Mouse (Mus musculus) myocyte (in vitro differentiated cells): ENCODE data around the gene Trim7. TPM values are rescaled to one million over a fixed set of nuclear protein-coding genes. Genes with fewer than 3 reads are reported as not detected.

Experiments
- H3K27me3 ChIP-seq: one replicate; pipeline ENCODE4 v1.6.1; 2011; ENCODE audit not compliant: control insufficient read depth, insufficient read depth, insufficient read length
- H3K36me3 ChIP-seq: one replicate; pipeline ENCODE4 v1.6.1; 2011; ENCODE audit not compliant: control insufficient read depth, insufficient read depth
- H3K4me2 ChIP-seq: one replicate; pipeline ENCODE4 v1.6.1; 2011; ENCODE audit warnings: low read depth, control low read depth
- H3K4me3 ChIP-seq: one replicate; pipeline ENCODE4 v1.5.1; 2011; ENCODE audit warnings: mild to moderate bottlenecking, control low read depth, moderate library complexity
- H3K79me2 ChIP-seq: one replicate; pipeline ENCODE4 v1.6.1; 2011; ENCODE audit not compliant: control insufficient read depth, insufficient read depth
- H3ac ChIP-seq: one replicate; pipeline ENCODE4 v1.6.1; 2011; ENCODE audit not compliant: control insufficient read depth, insufficient read length
- CEBPB ChIP-seq: IDR thresholded peaks from 2 replicates; pipeline ENCODE4 v1.6.1; 2011; ENCODE audit warnings: mild to moderate bottlenecking, moderate library complexity; ENCODE audit not compliant: poor library complexity, insufficient read depth, severe bottlenecking
- E2F4 ChIP-seq: IDR thresholded peaks from one replicate; pipeline ENCODE4 v1.6.1; 2011; ENCODE audit warnings: mild to moderate bottlenecking, control low read depth, moderate library complexity; ENCODE audit not compliant: insufficient read depth
- MAX ChIP-seq: IDR thresholded peaks from one replicate; pipeline ENCODE4 v1.6.1; 2011; ENCODE audit warnings: low read depth, mild to moderate bottlenecking, control low read depth
- MYOD1 ChIP-seq, 3 experiments: IDR thresholded peaks; one replicate each; pipeline ENCODE4 v1.6.1; 2011; ENCODE audit warnings: control low read depth in 2 of 3, low read depth in 2 of 3, mild to moderate bottlenecking in 2 of 3, moderate library complexity in 1 of 3; ENCODE audit not compliant: insufficient read length in 2 of 3, control insufficient read depth in 1 of 3
- MYOG ChIP-seq, 3 experiments: IDR thresholded peaks; one replicate each; pipeline ENCODE4 v1.6.1; 2011; ENCODE audit warnings: control low read depth in 2 of 3, low read depth in 2 of 3, mild to moderate bottlenecking in 2 of 3; ENCODE audit not compliant: insufficient read length in 2 of 3, control insufficient read depth in 1 of 3, insufficient read depth in 1 of 3
- POLR2A ChIP-seq: IDR thresholded peaks from one replicate; pipeline ENCODE4 v1.6.1; 2011; ENCODE audit warnings: low read depth, mild to moderate bottlenecking, control low read depth, moderate library complexity; ENCODE audit not compliant: insufficient read length
- POLR2AphosphoS2 ChIP-seq: IDR thresholded peaks from one replicate; pipeline ENCODE4 v1.6.1; 2011; ENCODE audit warnings: low read depth, control low read depth; ENCODE audit not compliant: insufficient read length
- REST ChIP-seq: IDR thresholded peaks from one replicate; pipeline ENCODE4 v1.6.1; 2011; ENCODE audit warnings: mild to moderate bottlenecking, control low read depth, moderate library complexity; ENCODE audit not compliant: insufficient read depth, insufficient read length
- SRF ChIP-seq: IDR thresholded peaks from one replicate; pipeline ENCODE4 v1.6.1; 2011; ENCODE audit warnings: low read depth; ENCODE audit not compliant: control insufficient read depth, insufficient read length
- TCF12 ChIP-seq: IDR thresholded peaks from one replicate; pipeline ENCODE4 v1.6.1; 2011; ENCODE audit warnings: mild to moderate bottlenecking, control low read depth; ENCODE audit not compliant: poor library complexity, insufficient read depth, severe bottlenecking
- TCF3 ChIP-seq: IDR thresholded peaks from one replicate; pipeline ENCODE4 v1.6.1; 2011; ENCODE audit warnings: low read depth, control low read depth; ENCODE audit not compliant: insufficient read length
- USF1 ChIP-seq: IDR thresholded peaks from one replicate; pipeline ENCODE4 v1.6.1; 2011; ENCODE audit warnings: low read depth, mild to moderate bottlenecking, control low read depth, moderate library complexity
- polyA plus RNA-seq: library from polyadenylated mRNA; unstranded; fragments of >200 nt; fragmentation: generic; extraction: Trizol; gene quantifications from one replicate; pipeline ENCODE4 v1.2.1, GENCODE M21; 2012; ENCODE audit warnings: missing spikeins

Gene Trim7
- polyA plus RNA-seq, 1 experiment = 5.4 TPM

DNA sequence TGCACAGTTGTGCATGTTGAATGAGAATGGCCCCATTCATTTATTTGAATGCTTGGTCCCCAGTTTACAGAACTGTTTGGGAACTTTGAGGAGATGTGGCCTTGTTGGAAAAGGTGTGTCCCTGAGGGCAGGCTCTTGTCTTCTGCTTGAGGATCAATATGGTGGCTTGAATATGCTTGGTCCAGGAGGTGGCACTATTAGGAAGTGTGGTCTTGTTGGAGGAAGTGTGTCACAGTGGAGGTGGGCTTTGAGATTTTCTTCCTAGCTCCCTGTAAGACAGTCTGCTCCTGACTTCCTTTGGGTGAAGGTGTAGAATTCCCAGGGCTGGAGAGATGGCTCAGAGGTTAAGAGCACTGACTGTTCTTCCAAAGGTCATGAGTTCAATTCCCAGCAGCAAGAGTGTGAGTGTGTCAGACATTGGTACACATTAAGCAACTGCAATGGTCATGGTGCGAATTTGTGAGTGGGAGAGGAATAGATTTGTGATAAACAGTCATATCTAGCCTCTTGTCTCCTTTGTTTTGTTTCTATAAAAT lies 36.9 kb downstream of the Trim7 start:
- Histone ChIP-seq H3K27me3 (no peaks in the 10 kb centered on the region), H3K79me2 (no peaks in the 10 kb centered on the region), H3K36me3 (peaks cover 14% of the 10 kb centered on the region), H3K4me2 (no peak overlapping the region), H3ac (no peak overlapping the region), H3K4me3 (no peak overlapping the region)
- TF ChIP-seq POLR2A = no peak
- TF ChIP-seq E2F4 = no peak
- TF ChIP-seq CEBPB = no peak
- no peak for TF ChIP-seq USF1
- no peak for TF ChIP-seq TCF3
- no peak for TF ChIP-seq SRF

DNA sequence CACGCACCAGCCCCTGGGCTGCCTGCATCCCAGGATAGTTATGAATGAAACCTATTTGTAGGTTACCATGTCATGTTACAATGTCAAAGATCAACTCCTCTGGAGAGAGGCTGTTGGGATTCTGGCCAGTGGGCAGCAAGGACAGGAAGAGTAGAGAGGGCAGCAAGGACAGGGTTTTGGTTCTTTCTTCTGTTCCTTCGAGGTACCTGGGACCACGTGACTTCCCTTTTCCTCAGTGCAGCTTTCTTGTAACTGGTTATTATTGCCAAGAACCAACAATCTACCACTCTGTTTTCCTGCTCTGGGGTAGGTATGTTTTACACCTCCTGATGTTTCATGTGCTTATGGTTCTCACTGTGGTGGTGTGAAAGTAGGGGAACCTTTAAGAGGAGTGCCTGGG lies 37.9 kb downstream of the Trim7 start:
- no peak overlapping the region for H3K4me3 ChIP-seq
- TF ChIP-seq TCF3 = no peak
- no peak for TF ChIP-seq USF1
- TF ChIP-seq SRF = no peak
- H3K4me2 ChIP-seq = no peak overlapping the region
- H3K79me2 ChIP-seq = peaks cover 5% of the 10 kb centered on the region
- H3ac ChIP-seq = no peak overlapping the region
- peaks cover 14% of the 10 kb centered on the region for H3K36me3 ChIP-seq
- H3K27me3 ChIP-seq = no peaks in the 10 kb centered on the region

DNA sequence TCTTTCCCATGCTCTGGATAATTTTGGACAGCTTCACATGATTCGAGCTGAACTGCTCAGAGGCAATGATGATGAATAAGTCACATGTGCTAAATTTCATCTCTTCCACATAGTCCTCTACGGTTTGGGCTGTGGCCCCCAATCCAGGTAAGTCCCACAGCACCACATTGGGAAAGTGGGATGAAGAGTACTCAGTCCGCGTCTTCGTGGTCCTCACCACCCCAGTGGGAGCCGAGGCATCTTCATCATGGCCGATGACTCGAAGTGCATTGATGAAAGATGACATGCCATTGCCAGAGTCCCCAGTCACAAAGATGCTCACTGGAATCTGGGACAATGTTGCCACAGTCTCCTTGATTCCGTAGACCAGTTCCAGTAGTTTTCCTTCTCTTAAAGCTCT lies 40.5 kb downstream of the Trim7 start:
- Histone ChIP-seq H3ac (no peak overlapping the region), H3K4me2 (no peak overlapping the region), H3K79me2 (peaks cover 21% of the 10 kb centered on the region), H3K4me3 (no peak overlapping the region), H3K36me3 (peaks cover 14% of the 10 kb centered on the region), H3K27me3 (no peaks in the 10 kb centered on the region)
- TF ChIP-seq CEBPB (no peak), MYOG (IDR thresholded peaks at IDR 0.05; ENCODE audit: control insufficient read depth in 1 of 3, insufficient read depth in 1 of 3, insufficient read length in 2 of 3, low read depth in 2 of 3) (no peak), E2F4 (no peak), TCF12 (no peak)

DNA sequence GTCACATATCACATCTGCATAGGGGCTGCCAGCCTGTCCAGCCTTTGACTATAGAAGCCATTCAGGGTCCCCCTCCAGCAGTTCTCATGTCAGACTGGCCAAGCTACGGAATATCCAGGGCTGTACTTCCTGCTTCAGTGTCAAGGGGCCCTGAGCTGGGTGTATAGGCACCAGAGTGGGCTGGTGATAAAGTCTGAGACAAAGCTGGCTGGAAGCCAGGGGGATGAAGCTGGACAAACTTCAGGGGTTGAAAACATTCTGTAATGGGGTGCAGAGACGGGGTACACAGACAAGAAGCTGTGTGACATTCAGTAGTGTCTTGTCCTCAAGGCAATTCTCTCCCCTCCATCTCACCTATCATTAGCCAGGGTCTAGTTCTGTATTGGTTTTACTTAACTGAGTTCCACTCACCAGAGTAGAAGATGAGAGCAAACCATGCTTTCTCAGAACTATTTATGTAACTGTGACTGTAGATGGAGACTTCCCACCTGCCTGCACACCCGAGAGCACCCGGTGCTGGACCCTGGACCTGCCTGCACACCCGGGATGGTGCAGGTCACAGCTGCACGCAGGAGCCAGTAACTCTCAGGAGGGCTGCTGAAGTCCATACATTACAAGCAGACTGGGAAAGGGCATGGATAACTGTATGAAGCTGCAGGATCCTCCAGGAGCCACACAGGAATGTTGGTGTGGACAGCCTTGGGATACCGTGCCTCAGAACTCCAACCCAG lies 43.6 kb downstream of the Trim7 start:
- Histone ChIP-seq H3K79me2 (peaks cover 21% of the 10 kb centered on the region), H3K4me3 (peak overlapping the region; percentile 72), H3K27me3 (no peaks in the 10 kb centered on the region), H3ac (peak overlapping the region; percentile 0), H3K4me2 (peak overlapping the region; percentile 98), H3K36me3 (peaks cover 14% of the 10 kb centered on the region)
- TF ChIP-seq MYOD1 (IDR thresholded peaks at IDR 0.05; ENCODE audit: control insufficient read depth in 1 of 3, insufficient read length in 2 of 3, low read depth in 2 of 3) (no peak), TCF12 (no peak), SRF (no peak), REST (no peak), CEBPB (no peak), MYOG (IDR thresholded peaks at IDR 0.05; ENCODE audit: control insufficient read depth in 1 of 3, insufficient read depth in 1 of 3, insufficient read length in 2 of 3, low read depth in 2 of 3) (no peak), E2F4 (no peak), MAX (no peak), TCF3 (no peak), POLR2AphosphoS2 (no peak), USF1 (no peak), POLR2A (no peak)

DNA sequence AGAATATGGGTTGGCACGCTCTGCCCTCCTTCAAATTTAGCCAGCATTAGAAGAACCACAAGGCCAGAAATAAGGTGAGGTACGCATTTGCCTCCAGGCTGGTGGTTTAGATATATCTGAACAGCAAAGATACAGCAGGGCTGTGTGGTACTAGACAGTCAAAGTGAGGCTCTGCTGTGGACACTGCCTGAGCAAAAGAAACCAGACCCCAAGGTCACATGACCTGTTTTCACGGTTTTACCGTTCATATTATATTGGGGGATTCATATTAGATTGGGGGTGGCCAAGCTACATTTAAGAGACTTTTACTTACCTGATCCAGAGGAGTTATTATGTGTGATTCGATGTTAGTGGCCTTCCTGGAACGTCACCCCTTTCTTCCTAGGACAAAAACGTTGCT lies 44.8 kb downstream of the Trim7 start:
- peak overlapping the region; percentile 98 for H3K4me2 ChIP-seq
- peak overlapping the region; percentile 0 for H3ac ChIP-seq
- peaks cover 21% of the 10 kb centered on the region for H3K79me2 ChIP-seq
- peak overlapping the region; percentile 72 for H3K4me3 ChIP-seq
- H3K27me3 ChIP-seq = no peaks in the 10 kb centered on the region
- peaks cover 10% of the 10 kb centered on the region for H3K36me3 ChIP-seq
- TF ChIP-seq MAX = no peak
- peak; percentile 94 for TF ChIP-seq USF1
- TF ChIP-seq POLR2A = no peak
